Mouse (Mus musculus) heart, adult 2 months (tissue): Measurements from ENCODE around the gene Slc35a1.

Source experiments
- CTCF ChIP-seq: fragments of 200-600 bp; IDR thresholded peaks from 2 replicates; pipeline ENCODE4 v1.8.1; 2022; ENCODE audit warnings: antibody characterized with exemption, mild to moderate bottlenecking, moderate library complexity
- POLR2A ChIP-seq: fragments of 200-500 bp; IDR thresholded peaks from 2 replicates; pipeline ENCODE4 v1.6.1; 2011; ENCODE audit warnings: mild to moderate bottlenecking, low read depth, low read length, control low read depth; ENCODE audit not compliant: insufficient read depth

DNA sequence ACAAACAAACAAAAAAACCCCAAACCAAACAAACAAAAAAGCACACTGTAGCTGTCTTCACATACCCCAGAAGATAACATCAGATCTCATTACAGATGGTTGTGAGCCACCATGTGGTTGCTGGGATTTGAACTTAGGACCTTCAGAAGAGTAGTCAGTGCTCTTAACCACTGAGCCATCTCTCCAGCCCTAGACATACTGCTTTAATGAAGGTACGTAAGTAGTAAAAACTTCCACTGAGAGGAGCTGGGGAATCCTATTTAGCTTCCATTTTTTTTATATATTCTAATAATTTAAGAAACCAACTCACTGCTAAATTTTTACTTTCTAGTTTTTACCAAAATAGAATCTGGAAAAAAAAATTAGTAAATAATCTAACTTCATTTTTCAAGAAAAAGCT, 27.8 kb upstream of the Slc35a1 start:
- TF ChIP-seq CTCF: no peak
- TF ChIP-seq POLR2A: no peak
